In genomic region chr12:51501185-51501584, GRCm38 (mm10) we compare ENCODE assay signal across 6 mouse cellular contexts.
"Had no signal": no experiment of that assay in that cellular context is flagged by ENCODE, and none has a peak within 500 bp of the region (broad histone marks: within the 10 kb centered on the region; RNA-seq: fewer than 3 reads in every experiment).

No protein-coding gene starts in this region.

- DNase-seq: kidney, adult 8-10 months; kidney, postnatal 25 days; lung, adult 18-20 months; retina, postnatal 1 day; thymus, adult 18-20 months; thymus, postnatal 25 days had no signal
